Mouse (Mus musculus): ENCODE results near the gene F8.
"Not testable (repeated sequence)": the region's sequence is repeated elsewhere in the genome, so short reads cannot be mapped to it uniquely, and the experiment has no call there.

The F8 gene

DNA sequence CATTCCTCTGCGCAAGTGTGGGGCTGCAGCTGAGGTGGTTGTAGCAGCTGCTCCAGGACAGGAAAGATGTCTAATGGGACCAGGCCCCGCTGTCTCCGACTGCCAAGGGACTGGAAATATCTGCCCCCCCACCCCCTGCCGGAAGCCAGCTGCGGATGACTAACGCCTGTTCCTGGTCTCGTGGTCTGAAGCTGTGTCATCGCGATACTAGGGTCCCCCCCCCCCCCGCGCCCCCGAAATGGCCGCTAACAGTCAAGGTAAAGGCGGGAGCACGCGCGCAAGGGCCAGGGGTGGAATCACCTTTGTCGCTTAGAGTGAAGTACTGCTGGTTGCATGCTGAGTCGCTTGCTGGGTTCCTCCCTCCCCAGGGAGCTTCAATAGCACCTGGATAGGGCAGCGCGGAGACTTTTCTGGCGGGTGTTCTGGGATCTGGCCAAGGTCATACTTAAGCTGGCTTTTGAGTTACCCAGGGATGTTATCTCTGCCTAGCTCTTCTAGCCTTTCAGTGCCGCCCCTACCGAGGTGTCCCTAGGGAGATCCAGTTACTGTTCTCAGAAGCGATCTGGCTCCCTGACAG is at the start of gene F8, which contains the start of gene Fundc2:
F8 (minus strand) TSS at position 421 of the 577 bp plus-strand sequence.
Fundc2 (plus strand) TSS at position 205 of the 577 bp plus-strand sequence.
- peak; percentile 83 to 86 for DNase-seq (ENCODE audit: inconsistent age in 2 of 2, low spot score in 1 of 2)

- peak; percentile 92 to 95 for DNase-seq (ENCODE audit: inconsistent age in 2 of 2, low spot score in 1 of 2)
These were observed 33.7 kb upstream of the F8 start, which contains the start of the genes Cmc4, Mtcp1 and Brcc3 for GRCm38 (mm10) chrX:75415936-75416785. Cmc4 (minus strand) TSS chrX:75416584. Mtcp1 (minus strand) TSS chrX:75416588. Brcc3 (plus strand) TSS chrX:75416628.

- peak in 1 of 2 experiments; percentile 39 for DNase-seq (ENCODE audit: inconsistent age in 2 of 2, low spot score in 1 of 2)
These were observed 27.3 kb upstream of the F8 start for GRCm38 (mm10) chrX:75409711-75410110.

GRCm38 (mm10) chrX:75403350-75403749 is 20.9 kb upstream of the F8 start:
- no peak for DNase-seq (ENCODE audit: inconsistent age in 2 of 2, low spot score in 1 of 2)

DNA sequence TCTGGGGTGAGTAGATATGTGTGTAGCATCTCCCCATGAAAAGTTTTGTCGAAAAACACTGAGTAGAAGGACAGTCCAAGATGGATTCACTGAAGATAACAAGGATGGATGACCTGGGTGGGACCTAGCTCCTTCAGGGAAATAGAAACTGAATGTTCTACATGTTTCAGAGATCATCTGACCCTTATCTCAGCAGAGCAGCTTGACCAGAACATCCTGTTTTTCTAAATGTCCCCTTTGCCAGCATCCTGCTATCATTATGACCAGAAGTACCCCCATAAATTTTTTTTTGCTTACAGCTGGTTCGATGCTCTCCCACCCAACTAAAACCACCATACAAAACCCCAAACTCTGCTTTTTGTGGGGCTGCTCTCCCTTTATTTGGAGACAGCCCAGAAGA is 20.3 kb upstream of the F8 start:
- peak in 1 of 2 experiments; percentile 27 for DNase-seq (ENCODE audit: inconsistent age in 2 of 2, low spot score in 1 of 2)

DNA sequence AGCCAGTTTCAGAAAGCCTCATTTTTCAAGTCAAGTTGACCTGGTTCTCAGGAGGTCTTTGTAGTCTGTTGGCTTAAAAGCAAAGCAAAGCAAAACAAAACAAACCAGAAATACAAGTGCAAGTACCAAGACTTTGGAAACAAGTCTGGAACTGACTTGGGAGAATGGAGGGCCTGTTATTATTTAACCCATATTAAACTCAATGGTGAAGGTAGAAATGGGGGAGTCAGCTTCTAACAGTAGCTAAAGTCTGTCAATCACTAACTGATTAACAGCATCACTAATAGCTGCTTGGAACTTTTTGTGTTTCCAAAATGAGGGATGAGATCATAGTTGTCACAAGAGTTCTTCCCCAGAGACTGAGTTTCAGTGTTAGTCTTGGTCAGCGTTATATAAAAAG is 17.1 kb upstream of the F8 start:
- no peak for DNase-seq (ENCODE audit: inconsistent age in 2 of 2, low spot score in 1 of 2)

DNA sequence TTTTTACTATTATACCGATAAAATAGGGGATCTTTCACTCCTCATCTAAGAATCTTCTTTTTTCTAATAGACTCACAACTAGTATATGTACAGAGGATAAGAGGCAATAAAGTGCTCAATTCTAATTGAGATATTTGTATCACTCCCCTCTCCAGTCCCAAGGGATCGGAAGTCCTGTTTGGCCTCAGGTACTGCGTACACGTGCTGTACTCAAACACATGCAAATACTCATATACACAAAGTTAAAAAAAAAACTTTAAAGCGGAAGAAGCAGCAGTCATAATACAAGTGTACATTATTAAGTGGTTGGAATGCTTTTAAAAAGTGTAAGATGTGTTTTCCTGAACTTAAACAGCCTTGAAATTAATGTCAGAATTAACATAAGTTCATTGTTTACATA is 716 bp downstream of the F8 start:
- DNase-seq (ENCODE audit: inconsistent age in 2 of 2, low spot score in 1 of 2): no peak

DNA sequence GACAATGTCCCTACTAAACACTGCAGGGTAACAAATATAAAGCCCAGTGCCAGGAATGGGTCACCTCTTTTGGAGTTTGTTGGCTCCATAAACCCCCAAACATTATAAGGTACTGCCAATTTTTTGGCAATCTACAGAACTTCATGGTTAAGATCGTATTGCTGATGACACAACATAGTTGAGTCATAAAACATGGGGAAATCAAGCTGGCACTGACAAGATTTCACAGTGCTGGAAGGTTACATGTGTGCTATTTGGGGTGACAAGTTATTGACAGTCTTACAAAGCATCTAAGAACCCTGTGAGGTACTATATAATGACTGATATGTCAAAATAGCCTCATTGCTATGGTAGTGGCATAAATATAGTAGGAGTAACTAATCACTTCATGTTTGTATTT is 1.2 kb downstream of the F8 start:
- DNase-seq (ENCODE audit: inconsistent age in 2 of 2, low spot score in 1 of 2): peak in 1 of 2 experiments; percentile 35

DNA sequence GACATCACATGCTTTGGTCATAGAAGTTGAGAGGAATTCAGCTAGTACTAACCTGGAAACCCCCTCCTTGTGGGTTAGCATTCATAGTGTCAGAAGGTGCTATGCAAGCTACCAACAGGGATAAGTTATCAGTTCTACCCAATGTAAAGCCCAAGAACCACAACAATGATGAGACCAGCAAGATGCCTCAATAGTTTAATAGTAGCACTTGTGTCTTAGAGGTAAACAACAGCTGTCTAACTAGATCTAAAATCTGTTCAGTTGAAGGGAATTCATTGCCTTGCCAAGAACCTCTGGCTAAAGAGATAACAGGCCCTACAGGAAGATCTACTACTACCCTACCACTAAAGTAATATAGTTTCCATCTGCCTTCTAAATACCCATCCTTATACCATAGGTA is 5.6 kb downstream of the F8 start:
- no peak for DNase-seq (ENCODE audit: inconsistent age in 2 of 2, low spot score in 1 of 2)

GRCm38 (mm10) chrX:75372666-75373425 is 9.6 kb downstream of the F8 start:
- DNase-seq (ENCODE audit: inconsistent age in 2 of 2, low spot score in 1 of 2): peak in 1 of 2 experiments; percentile 46

DNA sequence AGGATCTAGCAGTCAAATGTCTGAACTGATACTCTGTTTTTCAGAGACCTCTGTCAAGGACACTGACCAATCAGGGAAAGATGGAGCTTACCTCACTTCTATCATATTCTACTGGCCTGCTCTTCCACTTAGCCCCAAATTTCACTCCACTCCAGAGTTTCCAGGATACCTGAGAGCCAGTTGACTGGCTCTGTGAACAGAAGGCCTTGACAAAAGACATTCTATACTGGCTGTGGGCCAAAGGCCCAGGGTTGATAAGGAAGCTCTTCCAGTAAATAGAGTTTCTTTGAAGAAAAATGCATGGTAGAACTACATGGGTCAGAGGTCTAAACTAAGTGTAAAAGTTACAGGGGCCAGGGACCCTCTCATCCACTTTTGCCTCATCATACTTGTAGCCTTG is 12.2 kb downstream of the F8 start:
- DNase-seq (ENCODE audit: inconsistent age in 2 of 2, low spot score in 1 of 2): peak; percentile 51 to 66

GRCm38 (mm10) chrX:75323556-75323955 is 58.9 kb downstream of the F8 start:
- no peak for DNase-seq (ENCODE audit: inconsistent age in 2 of 2, low spot score in 1 of 2)

DNA sequence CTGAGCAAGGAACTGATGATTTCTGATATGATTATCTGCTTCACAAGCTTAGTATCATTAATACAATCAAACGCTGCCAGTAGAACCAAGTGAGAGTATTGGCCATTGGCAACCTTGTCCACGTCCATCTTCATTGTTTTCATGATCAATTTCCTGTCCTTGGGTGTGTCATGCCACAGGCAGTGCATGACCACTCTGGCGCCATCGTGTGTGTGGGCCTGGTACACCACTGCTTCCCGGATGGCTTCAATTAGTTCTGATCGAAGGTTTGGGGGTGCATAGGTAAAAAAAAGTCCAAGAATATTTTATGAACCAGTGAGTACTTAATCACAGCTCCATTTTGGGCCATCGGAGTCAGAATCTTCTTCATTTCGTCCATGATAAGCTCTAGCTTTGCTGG is 110.7 kb downstream of the F8 start:
- DNase-seq (ENCODE audit: inconsistent age in 2 of 2, low spot score in 1 of 2): peak in 1 of 2 experiments; percentile 22

DNA sequence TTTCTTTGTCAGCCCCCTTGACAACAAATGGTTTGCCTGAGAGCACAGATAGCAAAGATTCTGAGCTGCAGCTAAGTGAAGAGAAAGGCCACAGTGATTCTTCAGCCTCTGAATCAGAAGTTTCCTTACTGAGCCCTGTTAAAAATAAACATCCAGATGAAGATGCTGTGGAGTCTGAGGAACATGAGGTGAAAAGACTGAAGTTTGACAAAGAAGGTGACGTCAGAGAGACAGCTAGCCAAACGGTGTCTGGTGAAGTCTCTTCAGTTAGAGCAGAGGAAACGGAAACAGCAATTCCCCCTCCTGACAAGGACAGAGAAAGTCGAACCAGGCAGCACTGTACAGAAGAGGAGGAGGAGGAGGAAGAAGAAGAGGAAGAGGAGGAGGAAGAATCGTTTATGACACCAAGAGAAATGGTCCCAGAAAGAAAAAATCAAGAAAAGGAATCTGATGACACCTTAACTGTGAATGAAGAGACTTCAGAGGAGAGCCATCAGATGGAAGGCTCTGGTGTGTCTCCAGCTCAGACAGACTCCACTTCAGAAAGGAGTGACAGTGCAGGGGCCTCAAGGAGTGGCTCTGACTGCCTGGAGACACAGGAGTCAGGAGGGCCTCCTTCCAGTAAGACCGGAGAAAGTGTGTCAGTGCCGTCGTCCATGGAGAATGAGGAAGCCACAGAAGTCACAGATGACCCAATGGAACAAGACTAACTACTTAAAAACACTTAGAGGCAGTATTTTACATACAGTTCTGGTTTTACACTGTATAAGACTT is 148.6 kb downstream of the F8 start:
- not testable (repeated sequence) for DNase-seq (ENCODE audit: inconsistent age in 2 of 2, low spot score in 1 of 2)

GRCm38 (mm10) chrX:75231456-75231855 is 151.0 kb downstream of the F8 start:
- no peak for DNase-seq (ENCODE audit: inconsistent age in 2 of 2, low spot score in 1 of 2)

DNA sequence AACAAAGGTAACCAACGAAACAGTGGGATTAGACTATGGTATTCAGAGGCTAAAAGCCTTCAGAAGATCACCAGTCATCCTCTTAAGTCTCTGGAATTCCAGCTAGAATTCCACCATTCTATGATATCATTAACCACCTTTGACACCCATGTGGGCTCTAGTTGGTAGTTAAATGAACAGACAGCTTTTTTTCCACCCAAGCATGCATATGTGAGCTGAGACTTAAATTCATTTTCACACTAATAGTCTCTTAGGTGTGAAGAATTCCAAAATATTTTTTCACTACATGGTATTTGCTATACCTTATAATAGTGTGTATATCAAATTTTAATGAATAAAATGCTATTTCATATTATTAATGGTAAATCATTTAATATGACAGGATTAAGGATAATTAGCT is 218.7 kb downstream of the F8 start, which contains the start of gene Smim9:
Smim9 (minus strand) TSS at position 101 of the 400 bp plus-strand sequence.
- no peak for DNase-seq (ENCODE audit: inconsistent age in 2 of 2, low spot score in 1 of 2)

DNA sequence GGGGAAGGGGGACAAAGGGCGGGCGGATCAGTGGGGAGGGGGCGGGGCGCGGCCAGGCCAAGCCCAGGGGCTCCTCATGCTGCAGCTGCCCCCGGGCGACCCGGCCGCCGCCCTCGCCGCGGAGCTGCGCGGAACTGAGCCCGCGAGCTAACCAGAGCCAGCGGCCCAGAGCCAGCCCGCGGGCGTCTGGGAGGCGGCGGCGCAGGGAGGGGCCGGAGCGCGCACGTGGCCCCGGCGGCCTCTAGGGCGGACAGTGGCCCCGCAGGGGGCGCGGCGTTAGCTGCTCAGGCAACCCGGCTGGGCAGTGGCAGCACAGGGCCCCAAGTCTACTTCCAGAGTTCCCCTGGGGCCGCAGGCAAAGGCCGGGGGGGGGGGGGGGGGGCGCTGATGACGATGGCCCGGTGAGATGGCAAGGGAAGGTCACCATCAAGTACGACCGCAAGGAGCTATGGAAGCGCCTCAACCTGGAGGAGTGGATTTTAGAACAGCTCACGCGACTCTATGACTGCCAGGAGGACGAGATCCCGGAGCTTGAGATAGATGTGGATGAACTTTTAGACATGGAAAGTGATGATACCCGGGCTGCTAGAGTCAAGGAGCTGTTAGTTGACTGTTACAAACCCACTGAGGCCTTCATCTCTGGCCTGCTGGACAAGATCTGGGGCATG is 226.7 kb downstream of the F8 start:
- DNase-seq (ENCODE audit: inconsistent age in 2 of 2, low spot score in 1 of 2): peak; percentile 48 to 59

GRCm38 (mm10) chrX:75152249-75152648 is 230.2 kb downstream of the F8 start:
- DNase-seq (ENCODE audit: inconsistent age in 2 of 2, low spot score in 1 of 2): no peak

- DNase-seq (ENCODE audit: inconsistent age in 2 of 2, low spot score in 1 of 2): no peak
These were observed 232.1 kb downstream of the F8 start for GRCm38 (mm10) chrX:75150304-75150703.

DNA sequence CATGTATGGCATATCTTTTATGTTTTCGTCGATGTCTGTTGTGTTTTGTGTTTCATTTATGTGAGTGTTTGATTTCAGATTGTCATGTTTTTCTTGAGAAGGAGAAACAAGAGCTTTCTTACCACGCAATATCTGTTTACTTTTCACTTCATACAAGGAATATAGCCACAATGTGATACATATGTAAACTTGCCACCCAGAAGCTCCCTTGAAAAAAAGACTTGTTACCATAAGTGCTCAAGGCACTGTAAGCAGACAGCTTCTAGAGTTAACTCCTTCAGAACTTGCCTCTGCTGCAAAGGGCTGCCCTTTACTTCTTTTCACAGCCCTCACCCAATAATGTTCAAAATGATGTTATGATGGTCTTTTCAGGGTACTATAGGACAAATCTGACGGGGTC is 234.0 kb downstream of the F8 start:
- DNase-seq (ENCODE audit: inconsistent age in 2 of 2, low spot score in 1 of 2): no peak
